Mouse (Mus musculus): ENCODE data around the gene Aff1. TPM values are rescaled to one million over a fixed set of nuclear protein-coding genes. Genes with fewer than 3 reads are reported as not detected.

Aff1 gene
- polyA plus RNA-seq, 1 experiment from 2014 or later, result 11.2 TPM

DNA sequence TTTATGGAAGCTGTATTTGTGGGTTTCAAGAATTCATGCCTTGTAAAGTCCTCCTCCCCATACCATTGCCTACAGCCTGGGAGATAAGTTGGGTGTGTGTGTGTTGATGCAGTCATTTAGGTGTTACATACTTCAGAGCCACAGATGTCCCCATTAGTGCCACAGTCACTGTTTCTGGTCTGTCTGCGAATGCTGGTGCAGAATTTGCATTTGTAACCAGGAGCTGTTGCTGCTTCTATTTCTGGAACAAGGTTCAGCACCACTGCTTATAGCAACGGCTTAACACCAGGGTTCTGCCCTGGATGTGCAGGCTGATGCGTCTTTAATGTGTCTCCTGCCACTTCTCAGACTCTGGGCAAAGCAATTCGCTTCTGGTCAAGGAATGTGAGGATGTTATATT lies 7.4 kb downstream of the Aff1 start:
- H3K9me3 ChIP-seq (ENCODE audit: control insufficient read depth, low read length), result no peaks in the 10 kb centered on the region
- WGBS, result 51% methylated on average over 4 of the region's 4 CpGs
- H3K9ac ChIP-seq (ENCODE audit: low read length), result no peak overlapping the region
- H3K4me3 ChIP-seq (ENCODE audit: low read depth, low read length), result no peak overlapping the region
- no peak overlapping the region for H3K27ac ChIP-seq (ENCODE audit: low read depth, low read length)
- H3K27me3 ChIP-seq (ENCODE audit: control insufficient read depth, insufficient read depth, low read length), result no peaks in the 10 kb centered on the region
- no peak overlapping the region for H3K4me2 ChIP-seq (ENCODE audit: low read depth)
- no peaks in the 10 kb centered on the region for H3K36me3 ChIP-seq (ENCODE audit: control insufficient read depth, insufficient read depth, low read length)
- DNase-seq (ENCODE audit: low spot score) (no peak), ATAC-seq (ENCODE audit: insufficient read depth, low FRiP score, low TSS enrichment) (no peak)
- H3K4me1 ChIP-seq (ENCODE audit: control insufficient read depth, insufficient read depth, low read length), result no peaks in the 10 kb centered on the region

DNA sequence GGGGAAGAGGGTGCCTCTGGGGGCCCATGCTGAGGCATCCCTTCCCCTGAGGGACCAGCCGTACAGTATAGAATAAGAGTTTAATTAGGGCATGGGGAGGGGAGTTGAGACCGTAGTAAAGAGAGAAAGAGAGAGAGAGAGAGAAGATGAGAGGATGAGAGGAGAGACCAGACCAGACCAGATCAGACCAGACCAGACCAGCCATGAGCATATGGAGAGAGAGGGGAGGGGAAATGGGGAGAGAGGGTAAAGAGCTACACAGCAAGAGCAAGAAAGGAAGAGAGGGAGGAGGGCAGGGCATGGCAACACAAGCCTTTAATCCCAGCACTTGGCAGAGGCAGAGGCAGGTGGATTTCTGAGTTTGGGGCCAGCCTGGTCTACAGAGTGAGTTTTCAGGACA lies 8.5 kb downstream of the Aff1 start:
- Histone ChIP-seq H3K4me2 (ENCODE audit: low read depth) (no peak overlapping the region), H3K4me3 (ENCODE audit: low read depth, low read length) (no peak overlapping the region), H3K9ac (ENCODE audit: low read length) (no peak overlapping the region), H3K27ac (ENCODE audit: low read depth, low read length) (no peak overlapping the region), H3K36me3 (ENCODE audit: control insufficient read depth, insufficient read depth, low read length) (no peaks in the 10 kb centered on the region), H3K27me3 (ENCODE audit: control insufficient read depth, insufficient read depth, low read length) (no peaks in the 10 kb centered on the region), H3K9me3 (ENCODE audit: control insufficient read depth, low read length) (no peaks in the 10 kb centered on the region), H3K4me1 (ENCODE audit: control insufficient read depth, insufficient read depth, low read length) (no peaks in the 10 kb centered on the region)
- no peak for ATAC-seq (ENCODE audit: insufficient read depth, low FRiP score, low TSS enrichment)
- 86% methylated on average over 2 of the region's 2 CpGs for WGBS
- DNase-seq (ENCODE audit: low spot score), result no peak

DNA sequence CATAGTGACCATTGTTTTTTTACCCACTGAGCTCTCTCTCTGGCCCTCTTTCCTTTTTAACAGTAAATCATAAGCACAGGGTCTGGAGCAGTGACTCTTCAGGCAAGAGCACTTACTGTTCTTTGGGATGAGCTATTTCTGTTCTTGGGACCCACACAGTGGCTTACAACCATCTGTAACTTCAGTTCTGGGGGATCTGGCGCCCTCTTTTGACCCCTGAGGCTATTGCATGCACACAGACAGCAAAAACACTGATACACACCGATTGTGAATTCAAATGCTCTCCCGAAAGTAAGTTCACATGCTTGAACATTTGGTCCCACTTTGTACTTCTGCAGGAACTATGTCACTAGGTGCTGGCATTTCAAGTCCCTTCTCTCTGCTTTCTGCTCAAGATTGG lies 9.3 kb downstream of the Aff1 start:
- no peaks in the 10 kb centered on the region for H3K36me3 ChIP-seq (ENCODE audit: control insufficient read depth, insufficient read depth, low read length)
- H3K4me2 ChIP-seq (ENCODE audit: low read depth), result no peak overlapping the region
- H3K27me3 ChIP-seq (ENCODE audit: control insufficient read depth, insufficient read depth, low read length), result no peaks in the 10 kb centered on the region
- no peaks in the 10 kb centered on the region for H3K9me3 ChIP-seq (ENCODE audit: control insufficient read depth, low read length)
- no peak for ATAC-seq (ENCODE audit: insufficient read depth, low FRiP score, low TSS enrichment)
- no peak overlapping the region for H3K27ac ChIP-seq (ENCODE audit: low read depth, low read length)
- DNase-seq (ENCODE audit: low spot score), result no peak
- H3K4me1 ChIP-seq (ENCODE audit: control insufficient read depth, insufficient read depth, low read length), result no peaks in the 10 kb centered on the region
- no peak overlapping the region for H3K4me3 ChIP-seq (ENCODE audit: low read depth, low read length)
- no peak overlapping the region for H3K9ac ChIP-seq (ENCODE audit: low read length)
- WGBS, result 76% methylated on average over 3 of the region's 3 CpGs

DNA sequence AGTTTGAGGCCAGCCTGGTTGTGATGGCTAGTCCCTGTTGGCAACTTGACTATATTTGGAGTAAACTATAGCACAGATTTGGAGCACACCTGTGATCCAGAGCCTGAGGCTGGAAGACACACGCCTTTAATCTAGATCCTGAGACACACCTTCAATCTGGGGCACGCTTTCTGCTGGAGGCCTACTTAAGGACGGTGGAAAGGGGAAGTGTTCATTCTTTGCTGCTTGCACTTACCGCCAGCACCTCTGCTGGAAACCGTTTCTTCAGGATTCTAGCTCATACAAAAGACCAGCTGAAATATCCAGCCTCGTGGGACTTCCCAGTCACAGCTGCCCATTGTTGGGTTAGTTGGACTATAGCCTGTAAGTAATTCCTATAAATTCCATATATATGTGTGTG lies 10.4 kb downstream of the Aff1 start:
- no peak for DNase-seq (ENCODE audit: low spot score)
- no peak overlapping the region for H3K4me3 ChIP-seq (ENCODE audit: low read depth, low read length)
- H3K4me2 ChIP-seq (ENCODE audit: low read depth), result no peak overlapping the region
- 88% methylated on average over 6 of the region's 6 CpGs for WGBS
- no peaks in the 10 kb centered on the region for H3K36me3 ChIP-seq (ENCODE audit: control insufficient read depth, insufficient read depth, low read length)
- ATAC-seq (ENCODE audit: insufficient read depth, low FRiP score, low TSS enrichment), result no peak
- no peaks in the 10 kb centered on the region for H3K27me3 ChIP-seq (ENCODE audit: control insufficient read depth, insufficient read depth, low read length)
- no peaks in the 10 kb centered on the region for H3K4me1 ChIP-seq (ENCODE audit: control insufficient read depth, insufficient read depth, low read length)
- H3K9me3 ChIP-seq (ENCODE audit: control insufficient read depth, low read length), result no peaks in the 10 kb centered on the region
- H3K27ac ChIP-seq (ENCODE audit: low read depth, low read length), result no peak overlapping the region
- no peak overlapping the region for H3K9ac ChIP-seq (ENCODE audit: low read length)

DNA sequence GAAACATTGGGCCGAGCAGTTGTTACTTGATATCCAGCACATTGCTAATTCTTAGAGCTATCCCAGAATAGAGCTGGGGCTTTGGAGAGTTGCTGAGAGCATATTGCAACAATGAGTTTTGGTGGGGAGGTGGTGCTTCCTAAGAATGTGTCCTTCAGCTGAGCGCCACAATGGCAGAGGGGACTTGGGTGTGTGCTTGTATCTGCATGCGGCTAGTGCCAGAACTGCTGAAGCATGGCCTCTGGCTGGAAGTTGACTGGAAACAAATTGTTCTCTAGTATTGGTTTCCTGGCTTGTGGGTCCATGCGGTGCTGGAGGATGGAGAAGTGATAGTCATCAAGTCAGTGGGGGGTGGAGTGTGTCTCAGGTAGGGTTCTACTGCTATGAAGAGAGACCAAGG lies 13.2 kb downstream of the Aff1 start:
- H3K9me3 ChIP-seq (ENCODE audit: control insufficient read depth, low read length), result no peaks in the 10 kb centered on the region
- H3K9ac ChIP-seq (ENCODE audit: low read length), result no peak overlapping the region
- DNase-seq (ENCODE audit: low spot score), result no peak
- WGBS, result 92% methylated on average over 4 of the region's 4 CpGs
- H3K27ac ChIP-seq (ENCODE audit: low read depth, low read length), result no peak overlapping the region
- H3K36me3 ChIP-seq (ENCODE audit: control insufficient read depth, insufficient read depth, low read length), result no peaks in the 10 kb centered on the region
- no peaks in the 10 kb centered on the region for H3K4me1 ChIP-seq (ENCODE audit: control insufficient read depth, insufficient read depth, low read length)
- no peak overlapping the region for H3K4me3 ChIP-seq (ENCODE audit: low read depth, low read length)
- H3K4me2 ChIP-seq (ENCODE audit: low read depth), result no peak overlapping the region
- ATAC-seq (ENCODE audit: insufficient read depth, low FRiP score, low TSS enrichment), result no peak
- H3K27me3 ChIP-seq (ENCODE audit: control insufficient read depth, insufficient read depth, low read length), result no peaks in the 10 kb centered on the region

DNA sequence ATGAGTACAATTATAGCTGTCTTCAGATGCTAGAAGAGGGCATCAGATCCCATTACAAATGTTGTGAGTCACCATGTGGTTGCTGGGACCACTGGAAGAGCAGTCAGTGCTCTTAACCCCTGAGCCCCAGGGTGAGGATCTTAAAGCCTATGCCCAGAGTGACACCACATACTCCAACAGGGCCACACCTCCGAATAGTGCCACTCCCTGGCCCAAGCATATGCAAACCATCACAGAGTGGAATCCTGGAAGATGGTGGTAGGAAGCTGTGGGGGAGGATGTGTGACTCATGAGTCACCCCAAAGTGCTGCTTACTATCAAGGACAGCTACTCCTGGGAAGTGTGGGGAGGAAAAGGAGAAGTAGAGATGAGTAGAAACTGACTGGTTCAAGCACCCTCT lies 13.7 kb downstream of the Aff1 start:
- DNase-seq (ENCODE audit: low spot score) (no peak), ATAC-seq (ENCODE audit: insufficient read depth, low FRiP score, low TSS enrichment) (no peak)
- H3K27me3 ChIP-seq (ENCODE audit: control insufficient read depth, insufficient read depth, low read length), result no peaks in the 10 kb centered on the region
- H3K4me1 ChIP-seq (ENCODE audit: control insufficient read depth, insufficient read depth, low read length), result no peaks in the 10 kb centered on the region
- no peaks in the 10 kb centered on the region for H3K36me3 ChIP-seq (ENCODE audit: control insufficient read depth, insufficient read depth, low read length)
- H3K4me3 ChIP-seq (ENCODE audit: low read depth, low read length), result no peak overlapping the region
- H3K9ac ChIP-seq (ENCODE audit: low read length), result no peak overlapping the region
- WGBS, result 90% methylated on average over 1 of the region's 1 CpGs
- H3K9me3 ChIP-seq (ENCODE audit: control insufficient read depth, low read length), result no peaks in the 10 kb centered on the region
- no peak overlapping the region for H3K4me2 ChIP-seq (ENCODE audit: low read depth)
- H3K27ac ChIP-seq (ENCODE audit: low read depth, low read length), result no peak overlapping the region

DNA sequence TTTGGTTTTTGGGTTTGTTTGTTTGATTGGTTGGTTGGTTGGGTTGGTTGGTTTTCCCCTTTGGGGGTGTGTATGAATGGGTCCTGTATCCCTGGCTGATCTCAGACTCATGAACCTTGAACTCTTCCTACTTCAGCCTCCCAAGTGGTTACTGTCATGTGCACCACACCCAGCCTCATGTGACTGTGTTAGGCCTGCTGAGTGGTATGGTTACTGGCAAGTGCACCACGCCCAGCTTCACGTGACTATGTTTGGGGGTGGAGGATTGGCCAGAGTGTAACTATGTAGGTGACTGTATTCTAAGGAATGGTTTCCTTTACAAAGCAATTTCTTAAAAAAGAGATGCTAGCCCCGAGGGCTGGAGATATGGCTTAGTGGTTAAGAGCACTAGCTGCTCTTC lies 16.9 kb downstream of the Aff1 start:
- Histone ChIP-seq H3K4me3 (ENCODE audit: low read depth, low read length) (no peak overlapping the region), H3K27ac (ENCODE audit: low read depth, low read length) (no peak overlapping the region), H3K4me2 (ENCODE audit: low read depth) (no peak overlapping the region), H3K27me3 (ENCODE audit: control insufficient read depth, insufficient read depth, low read length) (no peaks in the 10 kb centered on the region), H3K9ac (ENCODE audit: low read length) (no peak overlapping the region), H3K4me1 (ENCODE audit: control insufficient read depth, insufficient read depth, low read length) (no peaks in the 10 kb centered on the region), H3K9me3 (ENCODE audit: control insufficient read depth, low read length) (no peaks in the 10 kb centered on the region), H3K36me3 (ENCODE audit: control insufficient read depth, insufficient read depth, low read length) (no peaks in the 10 kb centered on the region)
- 93% methylated on average over 3 of the region's 3 CpGs for WGBS
- DNase-seq (ENCODE audit: low spot score), result no peak
- no peak for ATAC-seq (ENCODE audit: insufficient read depth, low FRiP score, low TSS enrichment)

DNA sequence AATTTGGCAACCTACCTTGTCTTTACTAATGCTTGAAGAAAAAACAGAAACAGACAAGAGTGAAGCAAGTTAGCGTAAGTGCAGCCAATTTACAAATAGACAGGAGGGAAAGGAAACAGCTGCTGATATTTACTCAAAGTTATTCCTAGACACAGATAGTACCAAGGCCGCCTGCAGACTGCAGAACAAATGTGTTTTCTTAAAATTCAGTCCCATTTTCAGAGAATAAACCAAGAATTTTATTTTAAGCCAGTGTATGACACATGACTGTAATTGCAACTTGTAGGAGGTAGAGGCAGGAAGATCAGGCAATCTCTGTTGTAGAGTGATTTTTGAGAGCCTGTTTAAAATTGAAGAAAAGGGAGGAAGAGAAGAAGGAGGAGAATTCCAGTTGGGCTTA lies 19.7 kb downstream of the Aff1 start:
- 84% methylated on average over 2 of the region's 2 CpGs for WGBS
- Histone ChIP-seq H3K4me2 (ENCODE audit: low read depth) (no peak overlapping the region), H3K9me3 (ENCODE audit: control insufficient read depth, low read length) (no peaks in the 10 kb centered on the region), H3K9ac (ENCODE audit: low read length) (no peak overlapping the region), H3K4me3 (ENCODE audit: low read depth, low read length) (no peak overlapping the region), H3K27ac (ENCODE audit: low read depth, low read length) (no peak overlapping the region), H3K4me1 (ENCODE audit: control insufficient read depth, insufficient read depth, low read length) (no peaks in the 10 kb centered on the region), H3K36me3 (ENCODE audit: control insufficient read depth, insufficient read depth, low read length) (no peaks in the 10 kb centered on the region), H3K27me3 (ENCODE audit: control insufficient read depth, insufficient read depth, low read length) (no peaks in the 10 kb centered on the region)
- DNase-seq (ENCODE audit: low spot score), result no peak
- no peak for ATAC-seq (ENCODE audit: insufficient read depth, low FRiP score, low TSS enrichment)

DNA sequence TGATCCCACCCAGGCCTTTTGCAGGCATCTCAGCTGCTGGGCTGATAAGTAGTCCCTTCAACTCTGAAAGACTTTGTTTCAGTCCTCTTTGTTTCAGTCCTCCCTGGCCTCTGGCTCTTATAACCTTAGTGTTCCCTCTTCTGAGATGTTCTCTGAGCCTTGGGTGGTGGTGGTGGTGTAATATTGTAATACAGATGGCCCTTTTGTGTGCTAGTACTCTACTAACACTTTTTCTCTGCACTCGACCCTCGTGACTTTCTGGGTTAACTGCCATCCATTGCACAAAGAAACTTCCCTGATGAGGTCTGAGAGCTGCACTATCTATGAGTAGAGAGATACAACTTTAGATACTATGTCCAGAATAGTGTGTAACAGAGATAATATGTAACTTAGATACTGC lies 21.2 kb downstream of the Aff1 start:
- no peak overlapping the region for H3K9ac ChIP-seq (ENCODE audit: low read length)
- no peaks in the 10 kb centered on the region for H3K36me3 ChIP-seq (ENCODE audit: control insufficient read depth, insufficient read depth, low read length)
- H3K4me2 ChIP-seq (ENCODE audit: low read depth), result no peak overlapping the region
- H3K4me3 ChIP-seq (ENCODE audit: low read depth, low read length), result no peak overlapping the region
- whole genome bisulfite sequencing, result 60% methylated on average over 2 of the region's 2 CpGs
- no peaks in the 10 kb centered on the region for H3K9me3 ChIP-seq (ENCODE audit: control insufficient read depth, low read length)
- no peak for DNase-seq (ENCODE audit: low spot score)
- no peak overlapping the region for H3K27ac ChIP-seq (ENCODE audit: low read depth, low read length)
- no peaks in the 10 kb centered on the region for H3K4me1 ChIP-seq (ENCODE audit: control insufficient read depth, insufficient read depth, low read length)
- no peaks in the 10 kb centered on the region for H3K27me3 ChIP-seq (ENCODE audit: control insufficient read depth, insufficient read depth, low read length)
- no peak for ATAC-seq (ENCODE audit: insufficient read depth, low FRiP score, low TSS enrichment)
